Mouse (Mus musculus) CD4-positive, CD25-positive, alpha-beta regulatory T cell, adult 2 months (primary cell): ENCODE measurements around the gene Ufsp2.
A peak's percentile ranks its signal among the peaks of the same experiment; 100 is the strongest.

ENCODE experiments used
- DNase-seq: peaks from one replicate; pipeline ENCODE4 v3.0.0-alpha.2; 2012; ENCODE audit warnings: low read depth, low spot score

The Ufsp2 gene

GRCm38 (mm10) chr8:45975126-45975836 is at the start of gene Ufsp2, which contains the start of gene 1700029J07Rik:
Gene Ufsp2 (plus strand): TSS chr8:45975528.
Gene 1700029J07Rik (minus strand): TSS chr8:45975252.
- DNase-seq, result peak; percentile 99

GRCm38 (mm10) chr8:45934582-45935014 is 40.7 kb upstream of the Ufsp2 start, which contains the start of gene Ccdc110:
Gene Ccdc110 (plus strand): TSS chr8:45934619.
- peak; percentile 89 for DNase-seq

GRCm38 (mm10) chr8:45936986-45937385 is 38.3 kb upstream of the Ufsp2 start:
- DNase-seq, result no peak

- DNase-seq, result no peak
These were observed 29.0 kb upstream of the Ufsp2 start for GRCm38 (mm10) chr8:45946283-45946682.

- DNase-seq, result no peak
These were observed 24.7 kb upstream of the Ufsp2 start for GRCm38 (mm10) chr8:45950622-45951021.

GRCm38 (mm10) chr8:45970894-45971293 is 4.4 kb upstream of the Ufsp2 start:
- DNase-seq, result peak; percentile 26

GRCm38 (mm10) chr8:45973988-45974505 is 1.3 kb upstream of the Ufsp2 start:
- no peak for DNase-seq

- DNase-seq, result no peak
These were observed 625 bp downstream of the Ufsp2 start for GRCm38 (mm10) chr8:45975837-45976468.

GRCm38 (mm10) chr8:45986665-45987064 is 11.3 kb downstream of the Ufsp2 start:
- no peak for DNase-seq

GRCm38 (mm10) chr8:45988189-45988588 is 12.9 kb downstream of the Ufsp2 start:
- no peak for DNase-seq

GRCm38 (mm10) chr8:45990631-45991310 is 15.4 kb downstream of the Ufsp2 start:
- DNase-seq, result no peak

- DNase-seq, result peak; percentile 60
These were observed 18.8 kb downstream of the Ufsp2 start for GRCm38 (mm10) chr8:45994111-45994510.

- DNase-seq, result no peak
These were observed 20.2 kb downstream of the Ufsp2 start for GRCm38 (mm10) chr8:45995576-45995975.

- no peak for DNase-seq
These were observed 22.9 kb downstream of the Ufsp2 start for GRCm38 (mm10) chr8:45998228-45998627.

GRCm38 (mm10) chr8:45999138-45999783 is 23.9 kb downstream of the Ufsp2 start, which contains the start of gene Lrp2bp:
Gene Lrp2bp (plus strand): TSS chr8:45999303.
- DNase-seq, result peak; percentile 47

GRCm38 (mm10) chr8:45999784-46000705 is 24.7 kb downstream of the Ufsp2 start:
- peak; percentile 99 for DNase-seq

GRCm38 (mm10) chr8:46005596-46005995 is 30.3 kb downstream of the Ufsp2 start, which contains the start of gene Ankrd37:
Gene Ankrd37 (minus strand): TSS chr8:46005707.
- DNase-seq, result no peak

GRCm38 (mm10) chr8:46007050-46007672 is 31.8 kb downstream of the Ufsp2 start:
- DNase-seq, result no peak

GRCm38 (mm10) chr8:46010306-46010705 is 35.0 kb downstream of the Ufsp2 start:
- no peak for DNase-seq
